Mouse (Mus musculus): Measurements from ENCODE around the gene Tprgl. TPM values are rescaled to one million over a fixed set of nuclear protein-coding genes. Genes with fewer than 3 reads are reported as not detected.

Gene Tprgl
- polyA plus RNA-seq, 1 experiment from 2014 or later = 148 TPM

DNA sequence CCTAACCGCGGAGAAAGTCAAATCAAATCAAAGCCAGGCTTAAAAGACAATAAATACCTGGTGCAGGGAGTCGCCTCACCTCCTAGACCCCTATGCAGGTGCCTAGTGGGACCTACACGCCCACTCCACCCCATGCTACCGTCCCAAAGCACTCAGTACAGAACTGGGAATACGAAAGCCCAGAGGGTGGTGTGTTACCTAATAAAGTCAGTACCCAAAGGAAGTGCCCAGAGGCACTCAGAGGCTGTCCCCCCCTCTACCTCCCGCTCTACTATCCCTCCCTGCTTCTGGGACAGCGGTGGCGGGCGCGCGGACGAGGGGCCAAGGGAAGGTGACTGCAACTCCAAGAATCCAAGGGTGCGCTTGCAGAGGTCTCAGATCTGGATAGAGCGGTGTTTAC is 9.6 kb upstream of the Tprgl start:
- H3K4me1 ChIP-seq (replicated peaks; ENCODE audit: control insufficient read depth, insufficient read depth, low read length) = peaks cover 10% of the 10 kb centered on the region
- peaks cover 44% of the 10 kb centered on the region for H3K27me3 ChIP-seq (ENCODE audit: control insufficient read depth, insufficient read depth, low read depth, low read length)
- H3K4me3 ChIP-seq (ENCODE audit: low read length) = peak overlapping the region; percentile 47
- no peaks in the 10 kb centered on the region for H3K36me3 ChIP-seq (ENCODE audit: control insufficient read depth, insufficient read depth, low read length)
- WGBS = under 1% methylated on average over 15 of the region's 15 CpGs
- no peak overlapping the region for H3K27ac ChIP-seq (ENCODE audit: low read length)
- H3K9me3 ChIP-seq (ENCODE audit: control insufficient read depth, low read length) = no peaks in the 10 kb centered on the region
- peak overlapping the region; percentile 68 for H3K4me2 ChIP-seq (ENCODE audit: low read depth, low read length)
- peak overlapping the region; percentile 43 for H3K9ac ChIP-seq (ENCODE audit: low read length)
- ATAC-seq (ENCODE audit: low read depth) = 0 out of 2 replicates have a peak, but pooled peaks have one; percentile 3

DNA sequence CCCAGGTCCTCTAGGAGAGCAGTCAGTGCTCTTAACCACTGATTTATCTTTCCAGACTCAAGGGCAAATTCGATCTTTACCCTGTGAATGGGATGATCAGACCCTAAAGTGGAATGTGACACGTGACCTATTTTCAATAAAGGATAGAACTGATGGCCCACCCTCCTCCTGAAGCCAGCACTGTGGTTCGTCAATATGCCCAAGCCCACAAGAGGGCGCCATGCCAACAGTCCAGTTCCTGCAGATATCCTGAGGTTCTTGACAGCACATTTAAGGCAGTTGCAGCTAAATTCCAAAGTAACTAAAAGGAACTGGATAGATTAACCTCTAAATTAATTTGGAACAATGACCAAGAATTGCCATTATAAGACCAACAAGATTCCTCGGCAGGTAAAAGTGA is 6.6 kb upstream of the Tprgl start:
- no peaks in the 10 kb centered on the region for H3K9me3 ChIP-seq (ENCODE audit: control insufficient read depth, low read length)
- H3K4me2 ChIP-seq (ENCODE audit: low read depth, low read length) = no peak overlapping the region
- no peaks in the 10 kb centered on the region for H3K36me3 ChIP-seq (ENCODE audit: control insufficient read depth, insufficient read depth, low read length)
- H3K27ac ChIP-seq (ENCODE audit: low read length) = no peak overlapping the region
- H3K27me3 ChIP-seq (ENCODE audit: control insufficient read depth, insufficient read depth, low read depth, low read length) = peaks cover 35% of the 10 kb centered on the region
- no peak for ATAC-seq (ENCODE audit: low read depth)
- no peak overlapping the region for H3K9ac ChIP-seq (ENCODE audit: low read length)
- no peak overlapping the region for H3K4me3 ChIP-seq (ENCODE audit: low read length)
- peaks cover 10% of the 10 kb centered on the region for H3K4me1 ChIP-seq (replicated peaks; ENCODE audit: control insufficient read depth, insufficient read depth, low read length)
- 16% methylated on average over 5 of the region's 5 CpGs for WGBS

DNA sequence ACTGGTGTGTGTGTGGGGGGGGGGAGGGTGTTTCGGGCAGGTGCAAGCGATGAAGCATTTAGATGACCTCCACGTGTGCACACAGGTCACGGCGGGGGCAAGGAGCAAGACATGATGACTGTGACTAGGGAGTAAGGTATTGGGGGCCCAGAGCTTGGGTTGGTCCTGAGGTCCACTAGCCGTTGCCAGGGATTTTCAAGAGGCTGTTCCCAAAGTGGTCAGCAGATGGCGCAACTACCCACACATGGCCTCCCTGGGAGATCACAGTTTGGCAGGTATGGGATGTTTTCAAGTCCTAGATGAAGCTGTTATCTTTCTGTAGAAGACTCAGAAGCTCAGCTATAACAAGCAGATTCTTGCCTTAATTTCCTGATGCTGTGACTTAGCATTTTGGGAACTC is 2.8 kb upstream of the Tprgl start:
- Histone ChIP-seq H3K27me3 (ENCODE audit: control insufficient read depth, insufficient read depth, low read depth, low read length) (no peaks in the 10 kb centered on the region; the same call in 1 of the 2 replicates), H3K4me1 (replicated peaks; ENCODE audit: control insufficient read depth, insufficient read depth, low read length) (peaks cover 14% of the 10 kb centered on the region), H3K9me3 (ENCODE audit: control insufficient read depth, low read length) (no peaks in the 10 kb centered on the region), H3K4me3 (ENCODE audit: low read length) (no peak overlapping the region), H3K4me2 (ENCODE audit: low read depth, low read length) (no peak overlapping the region), H3K27ac (ENCODE audit: low read length) (no peak overlapping the region), H3K36me3 (ENCODE audit: control insufficient read depth, insufficient read depth, low read length) (peaks cover 4% of the 10 kb centered on the region), H3K9ac (ENCODE audit: low read length) (no peak overlapping the region)
- no peak for ATAC-seq (ENCODE audit: low read depth)
- WGBS = 15% methylated on average over 7 of the region's 7 CpGs

DNA sequence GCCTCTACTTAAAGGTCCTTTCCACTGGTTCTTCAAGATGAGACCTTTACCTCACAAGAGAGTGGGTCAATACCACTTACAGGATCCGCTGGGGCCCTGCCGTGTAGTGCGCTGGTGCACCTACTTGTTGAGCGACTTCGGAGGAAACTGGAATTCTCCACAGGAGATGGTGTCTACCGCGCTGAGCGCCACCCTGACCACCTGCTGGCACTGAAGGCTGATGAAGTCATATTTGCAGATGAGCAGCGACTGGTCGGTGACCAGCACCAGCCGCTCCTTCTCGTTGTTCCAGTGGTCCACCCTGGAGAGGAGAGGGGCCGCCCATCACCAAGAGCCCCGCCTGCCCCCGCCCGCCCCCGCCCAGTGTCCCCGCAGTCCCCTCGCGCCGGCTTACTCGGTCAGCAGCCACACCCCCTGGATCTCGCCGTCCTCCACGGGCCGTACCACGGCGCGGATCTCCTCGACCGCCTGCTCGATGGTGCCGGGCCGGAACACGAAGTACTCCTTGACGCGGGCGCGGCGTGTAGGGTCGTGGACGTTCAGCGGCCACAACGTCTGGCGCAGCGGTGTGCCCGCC is 417 bp downstream of the Tprgl start:
- Histone ChIP-seq H3K4me3 (ENCODE audit: low read length) (peak overlapping the region; percentile 97), H3K9ac (ENCODE audit: low read length) (peak overlapping the region; percentile 86), H3K36me3 (ENCODE audit: control insufficient read depth, insufficient read depth, low read length) (peaks cover 27% of the 10 kb centered on the region), H3K4me1 (replicated peaks; ENCODE audit: control insufficient read depth, insufficient read depth, low read length) (peaks cover 14% of the 10 kb centered on the region), H3K4me2 (ENCODE audit: low read depth, low read length) (peak overlapping the region; percentile 83), H3K9me3 (ENCODE audit: control insufficient read depth, low read length) (no peaks in the 10 kb centered on the region), H3K27me3 (ENCODE audit: control insufficient read depth, insufficient read depth, low read depth, low read length) (no peaks in the 10 kb centered on the region), H3K27ac (ENCODE audit: low read length) (peak overlapping the region; percentile 82)
- ATAC-seq (ENCODE audit: low read depth) = peak; percentile 55
- WGBS = 1% methylated on average over 41 of the region's 47 CpGs

DNA sequence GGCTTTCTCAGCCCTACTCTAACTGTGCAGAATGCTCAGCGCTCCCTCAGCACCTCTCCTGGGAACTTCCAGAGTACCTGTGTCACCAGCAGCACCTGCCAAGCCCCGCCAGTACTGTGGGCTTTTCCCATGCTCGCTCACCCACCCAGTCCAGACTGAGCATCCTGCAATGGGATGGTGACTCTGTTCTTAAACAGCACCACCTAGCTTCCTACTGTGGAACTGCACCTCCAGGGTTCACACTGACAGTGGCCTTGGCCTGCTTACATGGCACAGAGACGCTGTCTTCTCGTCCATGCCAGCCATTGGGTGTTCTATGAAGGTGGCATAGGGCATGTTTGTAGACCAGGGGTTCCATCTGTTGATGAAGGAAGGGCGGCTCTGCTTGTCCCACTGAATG is 1.5 kb downstream of the Tprgl start:
- Histone ChIP-seq H3K9me3 (ENCODE audit: control insufficient read depth, low read length) (no peaks in the 10 kb centered on the region), H3K4me3 (ENCODE audit: low read length) (no peak overlapping the region), H3K4me2 (ENCODE audit: low read depth, low read length) (no peak overlapping the region), H3K4me1 (replicated peaks; ENCODE audit: control insufficient read depth, insufficient read depth, low read length) (peaks cover 14% of the 10 kb centered on the region), H3K27me3 (ENCODE audit: control insufficient read depth, insufficient read depth, low read depth, low read length) (no peaks in the 10 kb centered on the region), H3K9ac (ENCODE audit: low read length) (no peak overlapping the region), H3K36me3 (ENCODE audit: control insufficient read depth, insufficient read depth, low read length) (peaks cover 29% of the 10 kb centered on the region), H3K27ac (ENCODE audit: low read length) (no peak overlapping the region)
- WGBS = 13% methylated on average over 6 of the region's 6 CpGs
- peak; percentile 21 for ATAC-seq (ENCODE audit: low read depth)

DNA sequence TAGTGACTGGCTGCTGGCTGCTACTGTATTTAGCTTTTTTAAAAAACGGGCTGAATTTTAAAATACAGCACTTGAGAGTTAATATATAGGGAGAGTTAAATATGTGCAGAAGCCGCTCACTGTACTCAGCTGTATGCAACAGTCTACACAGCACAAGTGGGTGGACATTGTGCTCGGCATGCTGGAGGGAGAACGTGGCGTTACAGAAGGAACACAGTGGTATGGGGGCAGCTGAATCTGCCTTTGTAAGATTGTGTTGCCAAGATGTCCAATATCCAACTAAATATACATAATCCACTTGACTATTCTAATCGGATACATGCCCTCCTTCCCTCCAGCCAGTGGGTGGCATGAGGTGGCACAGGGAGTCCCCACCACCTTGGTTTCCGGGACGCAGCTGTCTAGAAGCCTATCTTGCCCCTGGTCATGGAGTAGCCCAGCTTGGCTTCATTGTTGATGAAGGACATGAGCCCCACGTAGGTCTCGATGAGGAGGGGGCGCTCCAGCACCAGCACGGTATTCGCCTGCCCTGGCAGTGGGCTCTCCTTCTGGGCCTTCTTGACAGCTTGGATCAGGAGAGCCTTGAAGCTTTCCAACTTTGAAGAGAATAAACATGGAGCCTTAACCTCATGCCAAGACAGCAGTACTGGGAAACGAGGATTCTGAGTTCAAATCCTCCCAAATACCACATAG is 2.4 kb downstream of the Tprgl start:
- no peak for ATAC-seq (ENCODE audit: low read depth)
- no peak overlapping the region for H3K4me3 ChIP-seq (ENCODE audit: low read length)
- no peaks in the 10 kb centered on the region for H3K9me3 ChIP-seq (ENCODE audit: control insufficient read depth, low read length)
- peaks cover 14% of the 10 kb centered on the region for H3K4me1 ChIP-seq (replicated peaks; ENCODE audit: control insufficient read depth, insufficient read depth, low read length)
- H3K36me3 ChIP-seq (ENCODE audit: control insufficient read depth, insufficient read depth, low read length) = peaks cover 29% of the 10 kb centered on the region
- no peak overlapping the region for H3K4me2 ChIP-seq (ENCODE audit: low read depth, low read length)
- H3K27ac ChIP-seq (ENCODE audit: low read length) = no peak overlapping the region
- 88% methylated on average over 14 of the region's 14 CpGs for WGBS
- H3K27me3 ChIP-seq (ENCODE audit: control insufficient read depth, insufficient read depth, low read depth, low read length) = no peaks in the 10 kb centered on the region
- H3K9ac ChIP-seq (ENCODE audit: low read length) = no peak overlapping the region

DNA sequence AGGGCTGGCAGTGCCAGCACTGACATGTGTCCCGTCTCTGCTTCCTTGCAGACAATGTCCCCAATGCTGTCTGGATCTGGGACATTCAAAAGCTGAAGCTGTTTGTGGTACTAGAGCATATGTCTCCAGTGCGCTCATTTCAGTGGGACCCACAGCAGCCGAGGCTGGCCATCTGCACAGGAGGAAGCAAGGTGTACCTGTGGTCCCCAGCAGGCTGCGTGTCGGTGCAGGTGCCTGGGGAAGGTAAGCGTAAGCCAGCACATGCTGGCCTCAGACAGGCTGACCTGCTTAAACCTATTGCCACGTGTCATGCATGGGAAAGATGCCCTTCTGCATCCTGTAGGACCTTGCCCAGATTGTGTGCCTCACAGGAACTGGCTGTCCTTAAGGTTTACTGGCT is 4.4 kb downstream of the Tprgl start:
- no peak overlapping the region for H3K27ac ChIP-seq (ENCODE audit: low read length)
- no peaks in the 10 kb centered on the region for H3K9me3 ChIP-seq (ENCODE audit: control insufficient read depth, low read length)
- no peak overlapping the region for H3K4me3 ChIP-seq (ENCODE audit: low read length)
- 79% methylated on average over 7 of the region's 7 CpGs for WGBS
- no peak for ATAC-seq (ENCODE audit: low read depth)
- peaks cover 36% of the 10 kb centered on the region for H3K36me3 ChIP-seq (ENCODE audit: control insufficient read depth, insufficient read depth, low read length)
- no peak overlapping the region for H3K9ac ChIP-seq (ENCODE audit: low read length)
- H3K4me1 ChIP-seq (replicated peaks; ENCODE audit: control insufficient read depth, insufficient read depth, low read length) = peaks cover 9% of the 10 kb centered on the region
- no peaks in the 10 kb centered on the region for H3K27me3 ChIP-seq (ENCODE audit: control insufficient read depth, insufficient read depth, low read depth, low read length)
- H3K4me2 ChIP-seq (ENCODE audit: low read depth, low read length) = no peak overlapping the region

DNA sequence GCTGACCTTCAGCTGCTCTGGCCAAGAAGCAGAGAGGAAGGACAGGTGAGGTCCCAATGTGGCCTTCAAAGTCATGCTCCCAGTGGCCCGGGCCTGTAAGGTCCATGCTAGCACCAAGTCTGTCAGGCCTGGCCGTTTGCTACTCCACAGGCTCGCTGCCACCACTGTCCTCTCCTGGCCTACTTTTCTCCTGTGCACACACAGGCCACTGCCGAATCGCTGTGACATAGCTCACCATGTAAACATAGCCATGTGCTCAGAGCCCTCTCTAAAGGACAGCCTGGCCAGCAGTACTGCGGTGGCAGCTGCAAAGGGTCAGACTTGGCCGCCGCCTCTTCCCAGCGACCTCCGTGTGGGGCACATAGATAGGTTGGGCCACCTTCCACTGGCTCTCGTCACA is 6.4 kb downstream of the Tprgl start:
- H3K4me2 ChIP-seq (ENCODE audit: low read depth, low read length) = no peak overlapping the region
- ATAC-seq (ENCODE audit: low read depth) = no peak
- H3K4me3 ChIP-seq (ENCODE audit: low read length) = no peak overlapping the region
- 58% methylated on average over 11 of the region's 11 CpGs for WGBS
- peaks cover under 1% of the 10 kb centered on the region; the same call in 1 of the 2 replicates for H3K4me1 ChIP-seq (replicated peaks; ENCODE audit: control insufficient read depth, insufficient read depth, low read length)
- no peaks in the 10 kb centered on the region for H3K9me3 ChIP-seq (ENCODE audit: control insufficient read depth, low read length)
- H3K27ac ChIP-seq (ENCODE audit: low read length) = no peak overlapping the region
- peaks cover 38% of the 10 kb centered on the region for H3K36me3 ChIP-seq (ENCODE audit: control insufficient read depth, insufficient read depth, low read length)
- H3K9ac ChIP-seq (ENCODE audit: low read length) = no peak overlapping the region
- H3K27me3 ChIP-seq (ENCODE audit: control insufficient read depth, insufficient read depth, low read depth, low read length) = no peaks in the 10 kb centered on the region

DNA sequence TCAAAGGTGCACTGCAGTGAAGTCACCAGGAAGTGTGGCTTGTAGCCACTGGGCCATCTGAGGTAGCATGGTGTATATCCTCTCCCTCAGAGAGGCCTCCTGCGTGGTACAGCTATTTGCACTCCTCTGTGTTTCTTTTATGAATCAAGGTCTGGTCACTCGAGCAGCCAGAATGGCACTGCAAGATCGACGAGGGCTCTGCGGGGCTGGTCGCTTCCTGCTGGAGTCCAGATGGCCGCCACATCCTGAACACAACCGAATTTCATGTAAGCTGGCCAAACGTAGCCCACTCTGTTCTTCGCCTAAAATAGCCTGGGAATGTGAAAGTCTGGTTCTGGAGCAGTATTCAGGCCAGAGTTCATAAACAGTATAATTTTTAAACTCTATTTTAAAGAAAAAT is 14.1 kb downstream of the Tprgl start:
- H3K4me1 ChIP-seq (replicated peaks; ENCODE audit: control insufficient read depth, insufficient read depth, low read length) = peaks cover 11% of the 10 kb centered on the region
- H3K9me3 ChIP-seq (ENCODE audit: control insufficient read depth, low read length) = no peaks in the 10 kb centered on the region
- 78% methylated on average over 10 of the region's 10 CpGs for WGBS
- H3K9ac ChIP-seq (ENCODE audit: low read length) = no peak overlapping the region
- H3K4me3 ChIP-seq (ENCODE audit: low read length) = no peak overlapping the region
- H3K4me2 ChIP-seq (ENCODE audit: low read depth, low read length) = no peak overlapping the region
- peaks cover 9% of the 10 kb centered on the region for H3K36me3 ChIP-seq (ENCODE audit: control insufficient read depth, insufficient read depth, low read length)
- peaks cover 5% of the 10 kb centered on the region for H3K27me3 ChIP-seq (ENCODE audit: control insufficient read depth, insufficient read depth, low read depth, low read length)
- no peak overlapping the region for H3K27ac ChIP-seq (ENCODE audit: low read length)
- ATAC-seq (ENCODE audit: low read depth) = no peak
